Mouse (Mus musculus) monocyte, adult 5-6 weeks (primary cell): ENCODE results near the gene Elovl1. TPM values are rescaled to one million over a fixed set of nuclear protein-coding genes. Genes with fewer than 3 reads are reported as not detected.

Experiments
- total RNA-seq: library from RNA; stranded (forward); fragments of 200-1000, 200-491, 200-594 nt; gene quantifications from 3 replicates; pipeline ENCODE4 v1.2.3, GENCODE M21; 2017

Elovl1 gene
- total RNA-seq, 1 experiment from 2014 or later, result 47.0 TPM

Other genes with a start within 250 kb of the Elovl1 start
- gene Kdm4a, start 248.1 kb upstream of the Elovl1 start, total RNA-seq, result 43.8 to 59.4 TPM (median 48.6 TPM) in 3 replicates
- not detected in 3 replicates for gene Ptprf, start 136.7 kb upstream of the Elovl1 start, total RNA-seq
- 4.9 to 16.2 TPM (median 14.5 TPM) in 3 replicates for gene Szt2, start 18.8 kb upstream of the Elovl1 start, total RNA-seq
- 103 to 122 TPM (median 120 TPM) in 3 replicates for gene Med8, start 18.8 kb upstream of the Elovl1 start, total RNA-seq
- 1.6 to 3.6 TPM (median 2.0 TPM) in 3 replicates for gene Cdc20, start 9.3 kb downstream of the Elovl1 start, total RNA-seq
- 3.2 TPM in 1 of 3 replicates, not detected in the others for gene Mpl, start 29.4 kb downstream of the Elovl1 start, total RNA-seq
- gene Tie1, start 62.0 kb downstream of the Elovl1 start, total RNA-seq, result 0.10 TPM in 1 of 3 replicates, not detected in the others
- not detected in 3 replicates for gene 2610528J11Rik, start 98.9 kb downstream of the Elovl1 start, total RNA-seq
- not detected in 3 replicates for gene Tmem125, start 116.0 kb downstream of the Elovl1 start, total RNA-seq
- gene Cfap57, start 192.7 kb downstream of the Elovl1 start, total RNA-seq, result not detected in 3 replicates
- 40.9 to 70.6 TPM (median 54.9 TPM) in 3 replicates for gene Ebna1bp2, start 192.7 kb downstream of the Elovl1 start, total RNA-seq
- gene Olfr62, start 230.9 kb downstream of the Elovl1 start, total RNA-seq, result not detected in 3 replicates